ENCODE assay signal across 20 mouse cellular contexts in genomic region chr1:180212911-180213310, GRCm38 (mm10).
"Had no signal": no experiment of that assay in that cellular context is flagged by ENCODE, and none has a peak within 500 bp of the region (broad histone marks: within the 10 kb centered on the region; RNA-seq: fewer than 3 reads in every experiment).

No protein-coding gene starts in this region.

- H3K4me2 ChIP-seq: intestine, embryonic 15.5 days; liver, embryonic 12.5 days; liver, embryonic 15.5 days; lung, embryonic 15.5 days; midbrain, embryonic 12.5 days; midbrain, embryonic 15.5 days; neural tube, embryonic 12.5 days; neural tube, embryonic 15.5 days had no signal

- H3K4me3 ChIP-seq: intestine, embryonic 15.5 days; left cerebral cortex, adult 2 months; liver, embryonic 12.5 days; liver, embryonic 15.5 days; lung, embryonic 15.5 days; midbrain, embryonic 12.5 days; midbrain, embryonic 15.5 days; neural tube, embryonic 12.5 days; neural tube, embryonic 15.5 days had no signal

- H3K9me3 ChIP-seq: intestine, embryonic 15.5 days; liver, embryonic 12.5 days; liver, embryonic 15.5 days; lung, embryonic 15.5 days; midbrain, embryonic 12.5 days; midbrain, embryonic 15.5 days; neural tube, embryonic 12.5 days; neural tube, embryonic 15.5 days had no signal

- ATAC-seq: intestine, embryonic 15.5 days; liver, embryonic 12.5 days; midbrain, embryonic 15.5 days had no signal

- H3K36me3 ChIP-seq: intestine, embryonic 15.5 days; liver, embryonic 12.5 days; liver, embryonic 15.5 days; lung, embryonic 15.5 days; midbrain, embryonic 12.5 days; midbrain, embryonic 15.5 days; neural tube, embryonic 12.5 days; neural tube, embryonic 15.5 days had no signal

- H3K27me3 ChIP-seq: intestine, embryonic 15.5 days; liver, embryonic 12.5 days; liver, embryonic 15.5 days; lung, embryonic 15.5 days; midbrain, embryonic 12.5 days; midbrain, embryonic 15.5 days; neural tube, embryonic 12.5 days; neural tube, embryonic 15.5 days had no signal

- DNase-seq: layer of hippocampus, postnatal 36 days; lung, adult 18-20 months; lung, postnatal 10 days; lung, postnatal 36 days; right cerebral cortex, adult 18-20 months; right cerebral cortex, postnatal 14 days; right cerebral cortex, postnatal 4 days; thymus, adult 2 months; thymus, postnatal 14 days; thymus, postnatal 4 days had no signal

- H3K4me1 ChIP-seq: intestine, embryonic 15.5 days; lung, embryonic 15.5 days; midbrain, embryonic 12.5 days; midbrain, embryonic 15.5 days; neural tube, embryonic 12.5 days; neural tube, embryonic 15.5 days had no signal

- H3K27ac ChIP-seq: intestine, embryonic 15.5 days; left cerebral cortex, adult 2 months; liver, embryonic 12.5 days; liver, embryonic 15.5 days; lung, embryonic 15.5 days; midbrain, embryonic 12.5 days; midbrain, embryonic 15.5 days; neural tube, embryonic 12.5 days; neural tube, embryonic 15.5 days; stomach, postnatal 0 days had no signal

- H3K9ac ChIP-seq: intestine, embryonic 15.5 days; liver, embryonic 12.5 days; liver, embryonic 15.5 days; lung, embryonic 15.5 days; midbrain, embryonic 12.5 days; midbrain, embryonic 15.5 days; neural tube, embryonic 12.5 days; neural tube, embryonic 15.5 days had no signal
